Mouse (Mus musculus) stomach, postnatal 0 days (tissue): ENCODE results near the gene Zbtb18.

Experiments used
- CTCF ChIP-seq: IDR thresholded peaks from 2 replicates; pipeline ENCODE4 v1.5.1; 2016; ENCODE audit warnings: antibody characterized with exemption, low read depth, mild to moderate bottlenecking, moderate library complexity
- EP300 ChIP-seq: optimal IDR thresholded peaks from 2 replicates; pipeline ENCODE3; 2016; ENCODE audit warnings: antibody characterized with exemption

GRCm38 (mm10) chr1:177448921-177449320 is 6.8 kb downstream of the Zbtb18 start:
- TF ChIP-seq EP300 (no peak), CTCF (no peak)
